Mouse (Mus musculus) T-cell, adult 2 months (primary cell): Measurements from ENCODE around the gene Upk3bl.

Experiments
- DNase-seq: peaks from one replicate; pipeline ENCODE4 v3.0.0; 2022; ENCODE audit warnings: low spot score

Gene Upk3bl

DNA sequence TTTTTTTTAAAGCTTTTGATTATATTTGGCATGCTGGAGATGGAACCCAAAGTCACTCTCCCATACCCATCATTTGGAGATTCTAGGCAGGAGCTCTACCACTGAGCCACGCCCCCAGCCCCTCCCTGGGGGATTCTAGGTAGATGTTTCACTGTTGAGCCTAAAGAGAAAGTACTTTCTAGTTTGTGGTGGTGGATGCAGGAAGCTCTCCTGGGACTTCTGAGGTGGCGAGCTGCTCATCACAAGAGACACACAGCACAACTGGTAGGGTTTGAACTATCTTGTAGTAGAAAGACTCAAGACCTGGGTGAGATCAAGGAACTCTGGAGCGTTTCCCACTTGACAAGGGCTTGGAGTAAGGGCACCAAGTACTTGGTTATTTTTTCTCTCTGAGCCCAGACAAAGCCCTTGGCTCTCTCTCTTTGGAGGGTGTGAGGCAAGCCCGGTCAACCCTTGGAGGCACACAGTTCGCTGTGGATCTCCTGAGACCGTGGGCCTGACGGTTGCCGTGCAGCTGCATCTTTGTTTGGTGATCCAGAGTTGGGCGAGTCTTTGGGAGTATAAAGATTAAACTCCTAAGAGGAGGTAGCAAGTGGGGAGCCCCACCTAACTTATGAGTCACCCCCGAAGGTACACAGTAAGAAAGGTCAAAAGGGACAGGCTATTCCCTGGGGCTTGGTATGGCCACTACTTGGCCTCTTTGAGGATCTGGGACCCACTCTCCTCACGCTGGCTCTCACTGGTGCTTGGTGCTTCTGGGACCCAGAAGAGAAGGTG lies at the start of gene Upk3bl:
TSS of gene Upk3bl (plus strand) at position 192 of the 777 bp plus-strand sequence.
- DNase-seq, result no peak

DNA sequence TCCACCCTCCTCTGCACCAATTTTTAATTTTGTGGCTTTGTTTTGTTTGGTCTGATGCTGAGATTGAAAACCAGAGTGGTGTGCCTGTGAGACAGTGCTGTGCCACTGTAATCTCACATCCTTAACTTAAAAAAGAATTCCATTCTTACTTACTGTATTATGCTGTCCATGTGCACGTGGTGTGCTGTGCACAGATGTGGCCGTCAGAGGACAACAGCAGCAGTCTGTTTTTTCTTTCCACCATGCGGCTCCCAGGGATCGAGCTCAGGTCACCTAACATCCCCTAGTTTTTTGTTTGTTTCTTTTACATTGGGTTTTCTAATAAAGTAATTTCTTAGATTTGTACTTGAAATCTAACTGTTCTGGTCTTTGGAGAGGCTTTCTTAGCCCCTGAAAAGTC lies 49.8 kb upstream of the Upk3bl start:
- no peak for DNase-seq

DNA sequence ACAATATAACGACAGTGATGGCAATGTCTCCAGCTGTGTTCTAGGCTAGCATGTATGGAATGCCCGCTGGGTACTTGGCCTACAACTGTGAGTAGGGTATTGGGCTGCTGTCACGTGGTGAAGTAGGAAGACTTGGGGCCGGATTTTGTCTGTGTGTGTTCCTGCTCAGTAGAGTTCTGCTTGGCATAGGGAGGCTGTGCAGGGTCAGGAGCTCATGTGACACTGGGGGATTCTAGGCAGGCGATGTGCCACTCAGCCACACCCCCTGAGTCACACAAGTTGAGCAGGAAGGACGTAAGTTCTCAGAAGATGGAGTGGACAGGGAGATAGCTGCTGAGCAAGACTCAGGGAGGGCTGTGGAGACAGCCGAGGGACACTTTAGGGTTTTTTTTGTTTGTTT lies 46.5 kb upstream of the Upk3bl start:
- no peak for DNase-seq

DNA sequence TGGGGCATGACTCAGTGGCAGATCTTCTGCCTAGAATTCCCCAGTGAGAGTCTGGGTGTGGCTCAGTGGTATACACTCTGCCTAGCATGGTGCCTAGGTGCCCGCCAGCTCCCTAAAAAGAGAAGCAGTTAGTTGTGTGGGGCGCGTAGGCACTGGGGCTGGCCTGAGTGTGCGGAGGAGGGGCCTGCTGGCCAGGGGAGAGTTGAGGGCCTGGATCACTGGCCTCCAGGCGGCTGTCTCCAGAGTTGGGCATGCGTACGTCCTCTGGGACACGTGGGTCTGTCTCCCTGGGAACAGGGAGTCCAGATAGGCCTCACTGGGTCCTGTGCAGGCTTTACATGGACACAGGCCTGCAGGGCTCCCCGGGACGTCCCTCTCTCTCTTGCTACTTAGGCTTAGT lies 39.4 kb upstream of the Upk3bl start:
- no peak for DNase-seq

DNA sequence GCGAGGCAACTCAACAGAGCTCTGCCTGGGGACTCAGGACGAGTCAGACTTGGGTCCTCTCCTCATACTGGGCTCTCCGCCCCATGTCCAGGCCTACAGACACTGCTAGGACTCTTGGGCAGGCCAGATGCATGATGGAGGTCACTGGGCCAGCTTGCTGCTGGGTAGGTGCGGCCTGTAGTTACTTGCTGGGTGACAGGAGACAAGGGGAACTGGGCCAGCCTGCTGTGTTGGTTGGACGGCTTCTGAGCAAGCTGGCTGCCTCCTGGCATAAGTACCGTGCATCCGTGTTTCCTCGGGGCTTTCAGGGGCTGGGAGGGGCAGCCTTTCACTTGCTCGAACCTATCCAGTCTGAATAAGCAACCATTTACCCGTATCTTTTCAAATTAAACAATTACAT lies 38.7 kb upstream of the Upk3bl start:
- no peak for DNase-seq

DNA sequence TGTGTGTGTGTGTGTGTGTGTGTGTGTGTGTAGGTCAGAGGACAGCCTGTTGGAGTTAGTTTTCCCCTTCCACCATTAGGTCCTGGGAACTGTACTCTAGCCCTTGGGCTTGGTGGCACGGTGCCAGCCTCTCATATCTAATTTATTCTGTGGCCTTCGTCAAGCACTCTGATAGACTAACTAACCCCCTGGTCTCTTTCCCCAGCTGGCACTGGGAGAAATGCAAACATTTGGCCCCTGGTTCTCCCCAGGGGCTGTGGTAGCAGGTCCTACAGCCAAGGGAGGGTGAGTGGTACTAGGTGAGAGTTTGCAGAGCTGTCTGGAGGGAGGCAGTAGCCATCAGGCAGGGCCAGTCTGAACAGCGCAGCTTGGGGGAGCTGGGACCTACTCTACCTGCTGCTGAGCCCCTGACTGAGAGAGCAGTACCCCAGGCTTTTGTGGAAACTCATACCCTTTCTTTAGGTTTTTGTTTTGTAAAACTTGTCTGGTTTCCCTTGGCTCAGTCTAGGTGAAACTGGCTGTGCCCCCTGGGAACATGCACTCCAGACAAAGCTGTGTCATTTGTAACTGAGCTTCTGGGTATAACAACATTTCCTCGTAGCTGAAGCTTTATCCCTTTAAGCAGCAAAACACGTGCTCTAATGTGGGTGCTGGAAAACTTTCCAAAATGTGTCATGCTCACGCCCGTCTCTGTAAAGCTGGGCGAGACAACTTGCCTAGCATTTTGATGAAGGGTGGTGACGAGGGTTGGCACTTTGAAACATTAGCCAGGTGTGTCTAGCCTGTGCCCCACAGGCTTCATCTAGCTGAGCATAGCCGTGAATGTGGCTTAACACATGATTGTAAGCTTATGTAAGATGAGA lies 38.0 kb upstream of the Upk3bl start:
- no peak for DNase-seq

DNA sequence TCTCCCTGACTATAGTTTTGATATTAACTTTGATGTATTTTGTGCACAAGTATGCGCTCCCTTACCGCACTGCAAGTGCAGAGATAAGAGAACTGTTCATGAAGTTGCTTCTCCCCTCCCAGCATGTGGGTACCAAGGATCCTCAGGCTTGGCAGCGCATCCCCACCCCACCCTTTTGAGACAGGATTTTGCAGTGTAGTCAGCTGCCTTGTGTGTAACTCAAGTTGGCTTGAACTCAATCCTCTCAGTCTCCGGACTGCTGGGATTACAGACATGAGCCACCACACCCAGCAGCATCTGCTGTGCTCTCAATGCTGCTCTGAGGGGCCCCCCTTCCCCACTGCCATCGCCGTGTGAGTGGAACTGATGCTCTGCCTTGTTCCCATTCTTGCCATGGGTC lies 37.0 kb upstream of the Upk3bl start:
- no peak for DNase-seq

DNA sequence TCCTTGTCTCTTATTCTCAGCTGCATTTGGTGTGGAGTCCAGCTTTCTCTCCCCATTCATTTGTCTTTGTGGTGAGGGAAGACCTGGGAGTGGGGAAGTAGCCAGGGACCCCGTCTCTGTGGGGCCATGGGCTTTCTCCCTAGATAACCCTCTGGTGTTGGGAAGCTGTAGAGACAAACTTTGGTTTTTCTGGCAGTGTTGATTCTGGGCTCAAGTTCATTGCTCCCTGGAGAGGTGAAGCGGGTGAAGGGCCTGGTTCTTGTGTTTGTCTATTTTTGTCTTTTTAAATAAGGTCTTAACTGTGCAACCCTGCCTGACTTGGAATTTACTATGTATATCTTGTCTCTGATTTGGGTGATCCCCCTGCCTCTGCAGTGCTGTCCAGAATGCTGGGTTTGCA lies 35.6 kb upstream of the Upk3bl start:
- no peak for DNase-seq

DNA sequence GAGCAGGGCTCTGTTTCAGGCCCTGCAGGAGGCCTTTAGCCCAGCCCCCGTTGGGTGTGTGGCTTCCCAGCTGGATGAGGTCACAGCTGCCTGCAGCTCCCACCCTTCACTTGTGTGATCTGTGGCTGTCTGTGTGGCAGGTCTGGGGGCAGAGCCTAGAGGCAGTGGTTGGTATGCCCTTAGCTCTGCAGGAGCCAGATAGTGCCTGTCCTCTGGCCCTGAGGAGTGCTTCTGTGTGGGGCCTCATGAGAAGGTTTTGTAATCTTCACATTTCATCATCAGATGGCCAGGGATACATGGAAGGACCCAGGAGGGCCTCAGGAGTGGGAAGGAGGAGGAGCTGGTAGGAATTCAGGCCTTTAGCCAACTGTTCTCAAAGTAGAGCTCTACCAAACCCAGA lies 34.4 kb upstream of the Upk3bl start:
- DNase-seq, result no peak

DNA sequence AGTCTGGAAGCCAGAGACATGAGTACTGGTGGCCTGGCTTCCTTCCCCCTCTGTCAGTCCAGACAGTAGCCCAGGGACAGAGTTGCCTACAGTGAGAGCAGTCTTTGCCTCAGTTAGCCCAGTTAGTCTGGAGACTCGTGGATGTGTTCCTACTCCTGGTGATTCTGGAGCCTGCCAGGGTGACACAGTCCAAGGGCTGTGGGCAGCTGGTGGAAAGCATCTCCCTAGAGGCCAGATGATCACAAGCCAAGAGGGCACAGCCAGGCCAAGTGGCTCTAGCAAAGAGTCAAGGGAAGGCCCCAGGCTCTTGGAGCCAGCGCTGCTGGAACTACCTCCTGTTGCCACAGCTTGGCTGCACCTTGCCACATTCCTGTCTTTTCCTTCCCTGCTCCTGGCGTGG lies 28.6 kb upstream of the Upk3bl start:
- DNase-seq, result no peak

DNA sequence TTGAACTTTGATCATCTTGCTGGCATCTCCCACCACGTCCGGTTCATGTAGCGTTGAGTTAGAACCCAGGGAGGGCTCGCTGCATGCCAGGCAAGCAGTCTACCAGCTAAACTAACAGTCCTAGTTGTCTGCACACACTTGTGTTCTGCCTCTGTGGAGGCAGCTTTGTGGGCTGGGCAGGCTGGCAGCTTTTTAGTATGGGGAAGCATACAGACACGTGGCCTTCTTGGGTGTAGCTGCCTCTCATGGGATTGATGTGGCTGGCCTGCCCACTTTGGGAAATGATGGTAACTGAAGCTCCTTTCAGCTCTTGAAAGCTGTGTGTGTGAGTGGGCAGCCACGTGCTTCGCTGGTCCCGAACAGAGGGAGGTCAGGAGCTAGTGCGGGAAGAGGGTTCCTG lies 27.4 kb upstream of the Upk3bl start:
- DNase-seq, result no peak

DNA sequence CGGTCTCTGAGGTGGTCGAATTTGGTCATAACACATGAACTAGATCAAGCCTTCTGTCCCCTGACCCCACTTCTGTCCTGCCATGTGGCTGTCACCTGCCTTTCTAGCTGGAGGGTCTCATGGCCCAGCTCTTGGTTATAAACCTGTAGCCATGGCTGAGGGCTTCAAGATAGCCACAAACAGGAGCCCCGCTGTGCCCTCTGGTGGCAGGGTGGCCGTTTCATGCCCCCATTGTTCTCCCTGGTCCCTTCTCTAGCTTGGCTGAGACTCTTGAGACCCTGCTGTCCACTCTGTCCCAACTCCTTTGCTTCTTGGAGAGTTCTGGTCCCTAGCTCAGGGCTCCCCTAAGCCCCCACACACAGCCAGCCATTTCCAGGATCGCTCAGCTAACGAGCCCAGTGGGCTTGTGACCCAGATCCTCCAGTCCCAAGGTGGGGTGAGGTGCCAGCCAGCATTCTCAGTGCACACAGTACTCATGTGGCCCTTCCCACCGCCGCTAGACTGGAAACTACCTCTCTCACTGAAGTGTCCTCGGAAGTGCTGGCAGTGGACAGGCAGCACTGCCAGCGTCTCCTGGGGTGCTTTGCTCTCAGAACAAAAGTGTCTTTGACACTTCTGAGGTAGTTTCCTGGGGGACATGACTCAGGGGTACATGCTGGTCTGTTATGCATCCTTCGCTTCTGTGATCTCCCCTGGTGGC lies 26.5 kb upstream of the Upk3bl start:
- no peak for DNase-seq

DNA sequence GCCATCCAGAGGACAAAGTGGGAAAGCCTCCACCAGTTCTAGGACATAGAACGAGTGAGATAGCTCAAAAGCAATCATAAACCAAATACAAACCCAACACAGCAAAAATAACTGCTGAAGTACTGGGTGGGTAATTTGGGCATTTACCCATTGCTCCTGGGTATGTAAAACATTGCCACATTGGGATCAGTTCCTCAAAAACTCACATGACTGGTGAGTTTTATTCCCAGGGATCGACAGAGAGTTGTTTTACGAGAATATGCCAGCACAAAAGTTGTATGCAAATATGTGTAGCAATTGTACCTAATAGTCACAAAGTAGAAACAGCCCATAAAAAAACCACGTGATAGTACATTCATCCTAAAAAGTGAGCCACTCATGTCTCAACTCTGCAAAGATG lies 19.4 kb upstream of the Upk3bl start:
- no peak for DNase-seq

DNA sequence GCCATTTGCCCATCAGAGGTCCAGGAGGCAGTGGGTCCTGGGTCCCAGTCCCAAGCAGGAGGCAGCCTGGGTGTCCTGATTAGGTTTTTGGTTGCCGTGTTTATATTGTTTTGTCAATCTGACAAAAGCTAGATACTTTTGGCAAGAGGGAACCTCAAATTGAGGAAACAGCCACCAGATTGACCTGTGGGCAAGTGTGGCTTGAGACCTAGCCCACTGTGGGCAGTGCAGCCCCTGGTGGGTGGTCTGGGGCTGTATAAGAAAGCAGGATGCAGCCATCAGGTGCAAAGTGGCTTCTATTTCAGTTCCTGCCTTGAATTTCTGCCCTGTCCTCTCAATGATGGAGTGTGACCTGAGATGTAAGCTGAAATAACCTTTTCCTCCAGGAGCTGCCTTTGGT lies 19.0 kb upstream of the Upk3bl start:
- DNase-seq, result no peak

DNA sequence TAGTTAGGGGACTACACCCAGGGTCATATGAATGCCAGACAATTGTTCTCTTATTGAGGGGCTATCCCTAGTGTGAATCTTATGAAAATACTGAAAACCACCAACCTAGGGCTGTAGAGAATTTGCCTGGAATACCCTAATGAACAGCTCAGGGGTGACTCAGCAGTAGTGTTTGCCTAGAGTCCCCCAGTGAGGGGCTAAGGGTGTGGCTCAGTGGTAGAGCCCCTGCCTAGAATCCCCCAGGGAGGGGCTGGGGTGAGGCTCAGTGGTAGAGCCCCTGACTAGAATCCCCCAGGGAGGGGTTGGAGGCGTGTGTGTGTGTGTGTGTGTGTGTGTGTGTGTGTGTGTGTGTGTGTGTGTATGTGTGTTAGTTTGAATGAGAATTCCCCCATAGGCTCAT lies 17.6 kb upstream of the Upk3bl start:
- DNase-seq, result no peak

DNA sequence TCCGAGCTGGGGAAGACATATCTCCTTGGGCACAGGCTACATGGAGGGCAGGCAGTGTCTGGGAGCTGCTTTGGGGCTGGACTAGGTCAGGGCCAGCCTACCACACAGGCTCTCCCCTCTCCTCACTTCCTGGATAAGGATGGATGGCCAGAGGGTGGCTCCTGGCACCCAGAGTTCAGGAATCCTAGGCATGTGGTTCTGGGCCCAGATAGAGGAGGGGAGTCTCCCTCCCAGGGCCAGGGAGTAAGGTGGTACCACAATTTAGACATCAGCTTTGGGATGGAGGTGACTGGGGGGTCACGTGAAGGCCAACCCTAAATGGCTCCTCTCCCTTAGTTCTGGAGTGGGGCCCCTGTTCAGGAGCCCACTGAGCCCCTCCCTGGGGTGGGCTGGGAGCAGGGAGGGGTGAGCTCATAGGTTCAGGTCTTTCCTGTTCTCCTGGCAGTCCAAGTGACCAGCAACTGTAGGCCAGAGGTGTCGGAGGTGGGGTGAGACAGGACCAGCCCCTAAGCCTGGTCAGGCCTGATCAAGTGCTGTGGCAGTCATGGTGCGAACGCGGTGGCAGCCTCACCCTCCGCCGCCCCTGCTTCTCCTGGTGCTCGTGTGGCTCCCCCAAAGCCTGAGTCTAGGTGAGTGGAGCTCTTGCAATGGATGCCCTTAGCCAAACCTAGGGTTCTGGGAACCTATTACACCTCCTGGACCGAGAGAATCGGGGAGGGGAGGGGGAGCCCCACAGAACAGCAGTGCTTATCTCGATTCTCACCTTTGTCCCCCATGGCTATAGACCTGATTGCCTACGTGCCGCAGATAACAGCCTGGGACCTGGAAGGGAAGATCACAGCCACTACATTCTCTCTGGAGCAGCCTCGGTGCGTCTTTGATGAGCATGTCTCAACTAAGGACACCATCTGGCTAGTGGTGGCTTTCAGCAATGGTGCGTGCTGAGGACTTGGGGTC lies 15.8 kb upstream of the Upk3bl start, which contains the start of gene Upk3b:
TSS of gene Upk3b (plus strand) at position 239 of the 957 bp plus-strand sequence.
- DNase-seq, result no peak

DNA sequence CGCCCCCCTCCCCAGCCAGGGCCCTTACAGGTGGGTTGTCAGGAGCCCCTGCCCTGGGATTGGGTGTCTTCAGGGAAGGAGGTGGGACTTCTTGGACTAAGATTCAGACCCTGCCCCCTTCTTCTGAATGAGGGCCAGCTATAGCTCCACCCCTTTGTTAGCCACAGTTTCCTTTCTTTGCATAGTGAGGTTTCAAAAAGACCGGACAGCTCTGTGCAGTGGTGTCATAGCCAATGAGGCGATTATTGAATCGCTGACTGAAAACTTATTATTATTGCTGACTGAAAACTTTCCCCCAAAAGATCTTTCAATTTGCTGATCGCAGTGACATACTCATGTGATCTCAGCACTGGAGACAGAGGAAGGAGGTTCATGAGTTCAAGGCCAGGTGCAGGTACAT lies 14.1 kb upstream of the Upk3bl start:
- DNase-seq, result no peak

DNA sequence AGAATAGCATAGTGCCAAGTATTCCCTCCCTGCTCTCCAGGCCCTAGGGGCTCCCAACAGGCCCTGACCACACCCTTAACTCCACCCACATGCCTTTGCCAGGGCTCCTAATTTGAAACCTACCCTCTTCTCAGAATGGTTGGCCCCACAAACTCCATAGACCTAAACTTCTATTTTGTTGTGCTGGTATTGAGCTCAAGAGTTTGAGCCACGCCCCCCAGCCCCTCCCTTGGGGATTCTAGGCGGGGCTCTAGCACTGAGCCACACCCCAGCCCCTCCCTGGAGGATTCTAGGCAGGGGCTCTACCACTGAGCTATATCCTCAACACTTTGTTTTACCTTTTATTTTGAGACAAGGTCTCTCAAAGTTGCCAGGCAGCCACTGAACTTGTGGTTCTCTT lies 13.0 kb upstream of the Upk3bl start:
- DNase-seq, result no peak

DNA sequence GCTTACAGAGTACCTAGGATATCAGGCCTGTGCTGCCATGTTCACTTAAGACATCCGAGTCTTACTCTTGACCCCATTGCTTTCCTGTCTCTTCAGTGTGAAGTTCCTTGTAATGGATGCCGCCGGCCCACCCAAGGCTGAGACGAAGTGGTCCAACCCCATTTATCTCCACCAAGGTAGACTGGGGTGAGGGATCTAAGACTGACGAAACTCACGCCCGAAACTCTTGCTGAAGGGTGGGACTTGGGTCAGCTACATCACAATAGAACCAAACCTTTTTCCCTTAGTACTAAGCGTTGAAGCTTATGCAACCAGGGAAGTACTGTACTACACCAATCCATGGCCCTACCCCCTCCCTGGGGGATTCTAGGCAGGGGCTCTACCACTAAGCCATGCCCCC lies 12.6 kb upstream of the Upk3bl start:
- no peak for DNase-seq

DNA sequence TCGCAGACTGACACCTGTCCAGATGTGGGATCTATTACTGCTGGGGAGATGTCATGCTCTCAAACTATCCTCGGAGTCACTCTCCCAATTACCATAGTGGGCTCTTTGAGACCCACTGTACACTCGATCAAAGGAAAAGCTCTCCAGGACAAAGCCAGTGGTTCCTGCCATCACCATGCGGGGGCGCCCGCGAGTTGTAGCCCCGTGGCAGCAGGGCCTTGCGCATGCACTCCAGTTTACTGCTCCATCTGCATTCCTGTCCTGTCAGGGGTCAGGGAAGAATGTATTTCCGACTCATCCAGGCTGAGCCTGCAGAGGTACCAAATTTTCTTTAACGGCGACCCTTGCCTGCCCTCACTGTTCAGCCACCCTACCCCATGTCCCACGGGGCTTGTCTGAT lies 9.4 kb upstream of the Upk3bl start:
- peak; percentile 18 for DNase-seq

DNA sequence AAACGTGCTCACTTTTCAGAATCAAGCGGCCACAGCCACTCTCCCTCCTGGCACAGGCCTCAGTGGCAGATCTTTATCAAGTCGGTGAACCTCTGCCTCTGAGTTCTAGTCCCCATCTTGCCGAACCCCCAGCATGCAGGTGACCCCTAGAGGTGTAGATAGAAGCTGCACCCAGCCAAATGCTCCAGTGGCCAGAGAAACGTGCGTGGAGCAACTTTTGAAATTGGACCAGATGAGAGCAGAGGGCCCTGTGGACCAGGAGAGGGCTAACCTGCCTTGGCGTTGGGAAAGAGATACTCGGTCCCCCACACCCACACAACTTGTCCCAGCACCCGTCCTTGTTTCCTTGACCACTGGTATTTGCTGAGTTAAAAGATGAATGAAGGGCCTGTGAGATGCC lies 8.9 kb upstream of the Upk3bl start:
- DNase-seq, result no peak

DNA sequence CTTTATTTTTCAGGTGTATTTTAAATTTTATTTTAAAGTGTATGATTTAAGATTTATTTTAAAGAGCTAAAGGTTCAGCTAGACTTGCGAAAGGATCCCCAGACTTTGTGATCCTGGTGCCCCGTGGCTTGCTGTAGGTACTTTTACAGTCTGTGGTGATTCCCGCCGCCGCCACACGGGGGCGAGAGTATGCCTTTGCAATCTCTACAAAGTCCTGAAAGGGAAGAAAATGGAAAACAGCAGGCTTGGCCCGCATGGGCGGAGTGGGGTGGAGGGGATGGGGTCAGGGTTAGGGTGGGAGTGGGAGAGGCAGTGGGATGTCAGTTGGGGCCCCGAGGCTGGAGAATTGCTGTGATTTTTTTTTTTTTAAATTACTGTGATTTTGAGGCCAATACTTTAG lies 8.3 kb upstream of the Upk3bl start:
- peak; percentile 73 for DNase-seq
